Comparison of ENCODE assay signal across 23 mouse cellular contexts in the genomic region with DNA sequence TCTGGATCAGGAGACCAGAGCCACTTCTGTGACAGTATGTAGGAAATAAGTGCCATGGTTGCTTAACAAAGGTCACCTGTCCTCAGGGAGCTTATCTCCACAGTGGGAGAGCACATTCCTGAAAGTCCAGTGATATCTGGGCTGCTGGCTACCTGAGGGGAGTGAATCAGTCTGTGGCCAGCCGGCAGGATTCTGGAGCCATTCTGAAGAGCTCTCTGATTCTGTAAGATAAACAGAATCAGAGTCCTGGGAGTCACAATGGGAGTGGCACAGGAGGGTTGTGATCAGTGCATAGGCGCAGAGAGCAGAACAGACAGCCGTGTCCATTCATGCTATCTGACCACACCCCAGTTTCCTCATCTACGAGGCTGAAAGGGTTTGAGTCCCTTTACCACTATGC.
DNase-seq lines count a peak whose midpoint lies in the region; ATAC-seq and TF ChIP-seq lines count a peak whose summit lies in the region.
"Had no signal": no experiment of that assay in that cellular context is flagged by ENCODE, and none has a peak within 500 bp of the region (broad histone marks: within the 10 kb centered on the region; RNA-seq: fewer than 3 reads in every experiment).

No protein-coding gene starts in this region.

- peaks cover 14% of the 10 kb centered on the region; the same call in 1 of the 2 replicates for H3K4me1 ChIP-seq in hindbrain, embryonic 14.5 days (replicated peaks; ENCODE audit: control insufficient read depth, insufficient read depth, low read length)
- no peaks in the 10 kb centered on the region for H3K4me1 ChIP-seq in hindbrain, embryonic 11.5 days (replicated peaks; ENCODE audit: control insufficient read depth, insufficient read depth, low read length)
- H3K4me1 ChIP-seq in ES-E14 (ENCODE audit: control insufficient read depth in 2 of 2, insufficient read depth in 2 of 2, low read length in 2 of 2, poor library complexity in 1 of 2), result peaks cover 0 to 2% of the 10 kb centered on the region in 2 experiments; a peak in 1 of 4 replicates
- H3K4me1 ChIP-seq in intestine, postnatal 0 days (replicated peaks; ENCODE audit: control insufficient read depth, insufficient read depth, low read length), result peaks cover 21% of the 10 kb centered on the region

- no peak for ATAC-seq in hindbrain, embryonic 14.5 days (ENCODE audit: low FRiP score)
- no peak for ATAC-seq in hindbrain, embryonic 11.5 days (ENCODE audit: low FRiP score)
- peak; percentile 69 for ATAC-seq in intestine, postnatal 0 days
- ATAC-seq: forebrain, embryonic 14.5 days; midbrain, embryonic 13.5 days had no signal

- H3K9me3 ChIP-seq in hindbrain, embryonic 14.5 days (ENCODE audit: control insufficient read depth, low read length), result no peaks in the 10 kb centered on the region
- H3K9me3 ChIP-seq in hindbrain, embryonic 11.5 days (ENCODE audit: control insufficient read depth, low read length), result no peaks in the 10 kb centered on the region
- no peaks in the 10 kb centered on the region for H3K9me3 ChIP-seq in ES-E14 (ENCODE audit: control insufficient read depth, insufficient read depth, low read depth, low read length)
- no peaks in the 10 kb centered on the region for H3K9me3 ChIP-seq in intestine, postnatal 0 days (ENCODE audit: control insufficient read depth)
- H3K9me3 ChIP-seq: embryonic facial prominence, embryonic 13.5 days; hindbrain, embryonic 15.5 days; midbrain, embryonic 13.5 days; neural tube, embryonic 13.5 days had no signal

- H3K27me3 ChIP-seq in hindbrain, embryonic 14.5 days (ENCODE audit: control insufficient read depth, insufficient read depth, low read length), result no peaks in the 10 kb centered on the region
- no peaks in the 10 kb centered on the region for H3K27me3 ChIP-seq in hindbrain, embryonic 11.5 days (ENCODE audit: control insufficient read depth, insufficient read depth, low read length)
- H3K27me3 ChIP-seq in intestine, postnatal 0 days (replicated peaks; ENCODE audit: control insufficient read depth, insufficient read depth, low read length), result no peaks in the 10 kb centered on the region
- H3K27me3 ChIP-seq: embryonic facial prominence, embryonic 13.5 days; hindbrain, embryonic 15.5 days; midbrain, embryonic 13.5 days; neural tube, embryonic 13.5 days had no signal

- in situ Hi-C loops in ES-E14 (cut with MboI; ENCODE audit: low sequenced_read_pairs in 2 of 2, unreplicated experiment in 2 of 2), result no loop called here

- DNase-seq in hindbrain, embryonic 14.5 days (ENCODE audit: low spot score), result peak; percentile 11
- DNase-seq in hindbrain, embryonic 11.5 days (ENCODE audit: low spot score), result no peak
- peak; percentile 13 for DNase-seq in ES-E14 (ENCODE audit: low read depth, low spot score)
- peak; percentile 2 for DNase-seq in lung, postnatal 14 days
- no peak for DNase-seq in right cerebral cortex, postnatal 10 days (ENCODE audit: low spot score in 2 of 2)
- no peak for DNase-seq in left cerebral cortex, adult 8-10 months (ENCODE audit: low spot score in 2 of 2)
- no peak for DNase-seq in cerebellum, adult 9-10 months
- DNase-seq: adrenal gland, postnatal 10 days; cerebellum, postnatal 14 days; gastrocnemius, postnatal 36 days; heart, postnatal 14 days; kidney, adult 11 months; right cerebral cortex, adult 18-20 months; thymus, adult 18-20 months; thymus, postnatal 4 days had no signal

- H3K4me2 ChIP-seq in hindbrain, embryonic 14.5 days (replicated peaks), result no peak overlapping the region
- H3K4me2 ChIP-seq in hindbrain, embryonic 11.5 days (replicated peaks; ENCODE audit: low read depth, low read length), result no peak overlapping the region
- H3K4me2 ChIP-seq in intestine, postnatal 0 days (replicated peaks; ENCODE audit: low read depth), result no peak overlapping the region
- H3K4me2 ChIP-seq: embryonic facial prominence, embryonic 13.5 days; heart, embryonic 11.5 days; hindbrain, embryonic 15.5 days; midbrain, embryonic 13.5 days; neural tube, embryonic 13.5 days had no signal

- 52% methylated on average over 4 of the region's 4 CpGs for WGBS in hindbrain, embryonic 14.5 days
- 49% methylated on average over 4 of the region's 4 CpGs for WGBS in hindbrain, embryonic 11.5 days
- 17% methylated on average over 4 of the region's 4 CpGs for WGBS in intestine, postnatal 0 days

- no peaks in the 10 kb centered on the region for H3K36me3 ChIP-seq in hindbrain, embryonic 14.5 days (replicated peaks; ENCODE audit: control insufficient read depth, insufficient read depth)
- H3K36me3 ChIP-seq in hindbrain, embryonic 11.5 days (ENCODE audit: control insufficient read depth, insufficient read depth, low read length), result no peaks in the 10 kb centered on the region
- no peaks in the 10 kb centered on the region for H3K36me3 ChIP-seq in ES-E14 (ENCODE audit: control insufficient read depth, insufficient read depth, low read length, poor library complexity, severe bottlenecking)
- no peaks in the 10 kb centered on the region for H3K36me3 ChIP-seq in intestine, postnatal 0 days (ENCODE audit: control insufficient read depth, insufficient read depth)
- H3K36me3 ChIP-seq: embryonic facial prominence, embryonic 13.5 days; hindbrain, embryonic 15.5 days; midbrain, embryonic 13.5 days; neural tube, embryonic 13.5 days had no signal

- H3K9ac ChIP-seq in hindbrain, embryonic 14.5 days, result no peak overlapping the region
- H3K9ac ChIP-seq in hindbrain, embryonic 11.5 days (ENCODE audit: low read depth, low read length), result no peak overlapping the region
- no peak overlapping the region for H3K9ac ChIP-seq in ES-E14 (ENCODE audit: insufficient read depth, low read depth, low read length, poor library complexity, severe bottlenecking)
- no peak overlapping the region for H3K9ac ChIP-seq in intestine, postnatal 0 days (ENCODE audit: low read depth, low read length)
- H3K9ac ChIP-seq: embryonic facial prominence, embryonic 13.5 days; hindbrain, embryonic 15.5 days; midbrain, embryonic 13.5 days; neural tube, embryonic 13.5 days had no signal

- TF ChIP-seq CTCF in intestine, postnatal 0 days (IDR thresholded peaks at IDR 0.05; ENCODE audit: low read depth), result no peak

- H3K4me3 ChIP-seq in hindbrain, embryonic 14.5 days (replicated peaks; ENCODE audit: low read length), result no peak overlapping the region
- H3K4me3 ChIP-seq in hindbrain, embryonic 11.5 days (ENCODE audit: low read depth, low read length), result no peak overlapping the region
- H3K4me3 ChIP-seq in ES-E14 (ENCODE audit: insufficient read depth in 1 of 2, low read depth in 1 of 2, low read length in 2 of 2, poor library complexity in 1 of 2, severe bottlenecking in 1 of 2), result no peak overlapping the region
- H3K4me3 ChIP-seq in intestine, postnatal 0 days (ENCODE audit: low read depth, low read length), result no peak overlapping the region
- H3K4me3 ChIP-seq: embryonic facial prominence, embryonic 13.5 days; hindbrain, embryonic 15.5 days; midbrain, embryonic 13.5 days; neural tube, embryonic 13.5 days had no signal

- no peak overlapping the region for H3K27ac ChIP-seq in hindbrain, embryonic 14.5 days
- no peak overlapping the region for H3K27ac ChIP-seq in hindbrain, embryonic 11.5 days (ENCODE audit: low read depth, low read length)
- H3K27ac ChIP-seq in ES-E14 (ENCODE audit: insufficient read depth, low read depth, low read length, poor library complexity, severe bottlenecking), result no peak overlapping the region
- no peak overlapping the region for H3K27ac ChIP-seq in intestine, postnatal 0 days (ENCODE audit: low read depth, low read length)
- H3K27ac ChIP-seq: embryonic facial prominence, embryonic 13.5 days; hindbrain, embryonic 15.5 days; kidney, postnatal 0 days; midbrain, embryonic 13.5 days; neural tube, embryonic 13.5 days had no signal

TF ChIP-seq in ES-E14, 5 proteins besides CTCF, POLR2A, EP300 and RAD21:
- no peak for TF ChIP-seq MAFK (IDR thresholded peaks at IDR 0.05; ENCODE audit: insufficient read depth, low read depth, low read length)
- TF ChIP-seq ZC3H11A (IDR thresholded peaks at IDR 0.05; ENCODE audit: borderline replicate concordance, low read depth, low read length), result no peak
- no peak for TF ChIP-seq HCFC1 (IDR thresholded peaks at IDR 0.05; ENCODE audit: borderline replicate concordance, insufficient read depth, low read length)
TF ChIP-seq in ES-E14: peak in this region for 0.

Comparison
In these comparisons a context has a peak if more than half of its experiments do, and no peak if none do; other contexts are left out.
1. DNase-seq: peak in hindbrain, embryonic 14.5 days (single experiment), ES-E14 (single experiment) and lung, postnatal 14 days (single experiment); none in hindbrain, embryonic 11.5 days (single experiment), right cerebral cortex, postnatal 10 days (0 of 2), left cerebral cortex, adult 8-10 months (0 of 2) and cerebellum, adult 9-10 months (single experiment).